Comparison of ENCODE assay signal across 17 mouse cellular contexts in genomic region chr12:81031579-81031978, GRCm38 (mm10).
"Had no signal": no experiment of that assay in that cellular context is flagged by ENCODE, and none has a peak within 500 bp of the region (broad histone marks: within the 10 kb centered on the region; RNA-seq: fewer than 3 reads in every experiment).

No protein-coding gene starts in this region.

- DNase-seq: liver, postnatal 0 days; lung, adult 2 months; lung, postnatal 14 days; lung, postnatal 36 days; right cerebral cortex, postnatal 14 days; thymus, adult 18-20 months; thymus, postnatal 25 days; thymus, postnatal 4 days had no signal

- H3K27ac ChIP-seq: liver, embryonic 15.5 days; lung, embryonic 15.5 days; macrophage; midbrain, embryonic 13.5 days; midbrain, embryonic 15.5 days; neural tube, embryonic 12.5 days; stomach, embryonic 15.5 days; stomach, postnatal 0 days had no signal

- H3K27me3 ChIP-seq: midbrain, embryonic 15.5 days had no signal

- H3K4me1 ChIP-seq: liver, embryonic 15.5 days had no signal

- H3K4me3 ChIP-seq: liver, embryonic 15.5 days; lung, embryonic 15.5 days; megakaryocyte, embryonic 14.5 days; midbrain, embryonic 13.5 days; midbrain, embryonic 15.5 days; neural tube, embryonic 12.5 days; stomach, embryonic 15.5 days had no signal
